Mouse (Mus musculus) ovary, postnatal 36 days (tissue): ENCODE data around the gene Atp2b4.

Source experiments
- DNase-seq: peaks from one replicate; pipeline ENCODE4 v3.0.0; 2022; ENCODE audit warnings: low spot score, mixed read lengths

Gene Atp2b4

DNA sequence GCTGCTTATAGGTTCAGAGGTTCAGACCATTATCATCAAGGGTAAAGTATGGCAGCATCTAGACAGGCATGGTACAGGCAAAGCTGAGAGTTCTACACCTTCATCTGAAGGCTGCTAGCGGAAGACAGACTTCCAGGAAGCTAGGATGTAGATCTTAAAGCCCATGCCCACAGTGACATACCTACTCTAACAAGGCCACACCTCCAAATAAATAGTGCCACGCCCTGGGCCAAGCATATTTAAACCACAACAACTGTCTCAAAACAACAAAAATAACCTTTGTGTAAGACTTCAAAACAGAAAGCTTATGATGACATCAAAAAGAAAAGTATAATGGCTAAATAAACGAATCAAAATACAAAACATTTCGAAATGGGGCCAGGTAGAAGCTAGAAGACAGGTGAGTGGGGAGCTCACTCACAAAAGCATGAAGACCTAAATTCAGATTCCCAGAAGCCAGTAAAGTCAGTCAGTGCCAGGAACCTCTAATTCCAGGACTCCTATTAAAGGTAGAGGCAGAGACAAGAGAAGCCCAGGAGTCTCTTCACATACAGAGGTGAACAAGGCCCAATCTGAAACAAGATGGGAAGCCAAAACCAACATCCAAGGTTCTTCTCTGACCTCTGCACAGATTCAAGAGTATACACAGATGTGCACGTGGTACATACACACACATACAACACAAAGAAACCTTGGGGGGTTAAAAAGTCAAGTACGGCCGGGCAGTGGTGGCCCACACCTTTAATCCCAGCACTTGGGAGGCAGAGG lies 150.4 kb downstream of the Atp2b4 start:
- no peak for DNase-seq
